In genomic region chr8:70486941-70487520, GRCm38 (mm10) we compare ENCODE assay signal across 8 mouse cellular contexts. TPM values are rescaled to one million over a fixed set of nuclear protein-coding genes. Genes with fewer than 3 reads are reported as not detected.
DNase-seq lines count a peak whose midpoint lies in the region; ATAC-seq lines count a peak whose summit lies in the region.

TSS of gene Tmem59l (minus strand) at chr8:70487358.

- peak within 1 kb of the TSS; percentile 27 to 37 for H3K4me3 ChIP-seq in heart, embryonic 14.5 days (ENCODE audit: control insufficient read depth in 1 of 2, insufficient read depth in 1 of 2, low read depth in 1 of 2, low read length in 2 of 2)
- peak within 1 kb of the TSS; percentile 42 for H3K4me3 ChIP-seq in brown adipose tissue, adult 24 weeks (ENCODE audit: insufficient read depth, low read depth, low read length)
- peak within 1 kb of the TSS; percentile 39 for H3K4me3 ChIP-seq in forebrain, embryonic 14.5 days (ENCODE audit: low read depth, low read length)
- peak within 1 kb of the TSS; percentile 57 for H3K4me3 ChIP-seq in neural tube, embryonic 14.5 days (ENCODE audit: low read depth, low read length)

- H3K4me1 ChIP-seq in heart, embryonic 14.5 days (ENCODE audit: control insufficient read depth in 2 of 2, insufficient read depth in 2 of 2, low read length in 2 of 2): peaks cover 10 to 21% of the 10 kb centered on the region in 2 experiments; a peak in 3 of 4 replicates
- H3K4me1 ChIP-seq in brown adipose tissue, adult 24 weeks (ENCODE audit: control insufficient read depth, insufficient read depth, insufficient read length, low read length): no peaks in the 10 kb centered on the region; the same call in 1 of the 2 replicates
- peaks cover 7% of the 10 kb centered on the region for H3K4me1 ChIP-seq in forebrain, embryonic 14.5 days (ENCODE audit: control insufficient read depth, insufficient read depth, low read length)
- peaks cover 19% of the 10 kb centered on the region for H3K4me1 ChIP-seq in neural tube, embryonic 14.5 days (ENCODE audit: control insufficient read depth, insufficient read depth, low read length)

- peaks cover 97% of the 10 kb centered on the region for H3K27me3 ChIP-seq in heart, embryonic 14.5 days (ENCODE audit: control insufficient read depth, insufficient read depth, low read length)
- H3K27me3 ChIP-seq in forebrain, embryonic 14.5 days (replicated peaks; ENCODE audit: control insufficient read depth, insufficient read depth, low read length): peaks cover 72% of the 10 kb centered on the region
- H3K27me3 ChIP-seq in neural tube, embryonic 14.5 days (ENCODE audit: control insufficient read depth, insufficient read depth, low read length): peaks cover 52% of the 10 kb centered on the region

- no peaks in the 10 kb centered on the region for H3K36me3 ChIP-seq in heart, embryonic 14.5 days (ENCODE audit: control insufficient read depth, insufficient read depth, low read length)
- H3K36me3 ChIP-seq in forebrain, embryonic 14.5 days (ENCODE audit: control insufficient read depth, insufficient read depth, low read length): no peaks in the 10 kb centered on the region
- H3K36me3 ChIP-seq in neural tube, embryonic 14.5 days (ENCODE audit: control insufficient read depth, insufficient read depth, low read length): peaks cover 5% of the 10 kb centered on the region; the same call in 1 of the 2 replicates

- no peak for ATAC-seq in heart, embryonic 14.5 days (ENCODE audit: insufficient number of reproducible peaks, insufficient read depth, low FRiP score, low read depth)
- peak; percentile 75 for ATAC-seq in forebrain, embryonic 14.5 days
- peak; percentile 84 for ATAC-seq in neural tube, embryonic 14.5 days (ENCODE audit: low read depth)

- no peak within 1 kb of the TSS for H3K27ac ChIP-seq in heart, embryonic 14.5 days (replicated peaks in 1 of 2; ENCODE audit: control insufficient read depth in 1 of 2, insufficient read depth in 1 of 2, low read depth in 2 of 2, low read length in 2 of 2)
- H3K27ac ChIP-seq in brown adipose tissue, adult 24 weeks (replicated peaks; ENCODE audit: low read depth, low read length): no peak within 1 kb of the TSS
- H3K27ac ChIP-seq in forebrain, embryonic 14.5 days (ENCODE audit: low read depth, low read length): no peak within 1 kb of the TSS
- 0 out of 2 replicates have a peak within 1 kb of the TSS, but pooled peaks have one; percentile 7 for H3K27ac ChIP-seq in neural tube, embryonic 14.5 days (ENCODE audit: low read depth, low read length)

- H3K4me2 ChIP-seq in heart, embryonic 14.5 days (ENCODE audit: low read length): peak within 1 kb of the TSS; percentile 64
- peak within 1 kb of the TSS; percentile 55 for H3K4me2 ChIP-seq in forebrain, embryonic 14.5 days (ENCODE audit: low read length)
- H3K4me2 ChIP-seq in neural tube, embryonic 14.5 days (ENCODE audit: low read depth, low read length): peak within 1 kb of the TSS; percentile 75

- intact Hi-C loops in heart, postnatal 14 days (cut with DNase I): no loop called here
- intact Hi-C loops in left cerebral cortex, postnatal 25 days (cut with DNase I): loop anchor here (5.0 kb wide), 1 partner anchor 70 kb away; no protein-coding TSS in a partner anchor
- intact Hi-C loops in gastrocnemius, postnatal 36 days (cut with DNase I): no loop called here

- no peaks in the 10 kb centered on the region for H3K9me3 ChIP-seq in heart, embryonic 14.5 days (ENCODE audit: control insufficient read depth, low read length)
- no peaks in the 10 kb centered on the region for H3K9me3 ChIP-seq in forebrain, embryonic 14.5 days (replicated peaks; ENCODE audit: control insufficient read depth, low read length)
- no peaks in the 10 kb centered on the region for H3K9me3 ChIP-seq in neural tube, embryonic 14.5 days (ENCODE audit: control insufficient read depth, low read length)

- WGBS in heart, embryonic 14.5 days: 7% methylated on average over 33 of the region's 33 CpGs
- WGBS in forebrain, embryonic 14.5 days: 4% methylated on average over 33 of the region's 33 CpGs
- 4% methylated on average over 30 of the region's 33 CpGs for WGBS in neural tube, embryonic 14.5 days

- DNase-seq in heart, postnatal 14 days: no peak
- peak; percentile 65 for DNase-seq in forebrain, embryonic 14.5 days (ENCODE audit: low spot score)
- DNase-seq in left cerebral cortex, postnatal 25 days (ENCODE audit: low spot score in 2 of 2): peak; percentile 63 to 64
- no peak for DNase-seq in testis, postnatal 14 days (ENCODE audit: low spot score)
- DNase-seq in gastrocnemius, postnatal 36 days: no peak

- no peak within 1 kb of the TSS for H3K9ac ChIP-seq in heart, embryonic 14.5 days (ENCODE audit: low read length)
- H3K9ac ChIP-seq in forebrain, embryonic 14.5 days (ENCODE audit: low read length): peak within 1 kb of the TSS; percentile 65
- peak within 1 kb of the TSS; percentile 78 for H3K9ac ChIP-seq in neural tube, embryonic 14.5 days (replicated peaks; ENCODE audit: low read depth, low read length)

RNA-seq across cellular contexts. Expression of gene Tmem59l, which starts in this region (rescaled TPM):
- 0.31 TPM in 1 of 2 replicates, not detected in the other for polyA plus RNA-seq in heart, embryonic 14.5 days (2014; fragmentation: Nextera tagmentation; extraction: Ambion mirVana)
- total RNA-seq in heart, postnatal 14 days (2021): not detected
- not detected in 2 replicates for polyA plus RNA-seq in brown adipose tissue, adult 24 weeks (2012; ENCODE audit: insufficient read depth, insufficient read length, missing spikeins)
- 84.4 and 87.4 TPM in 2 replicates for polyA plus RNA-seq in forebrain, embryonic 14.5 days (2014; fragmentation: Nextera tagmentation; extraction: Ambion mirVana)
- 100 to 1,000 TPM; 264 to 286 TPM for total RNA-seq in left cerebral cortex, postnatal 25 days (2021)
- polyA plus RNA-seq in neural tube, embryonic 14.5 days (2014; fragmentation: Nextera tagmentation; extraction: Ambion mirVana): 144 and 200 TPM in 2 replicates
- total RNA-seq in gastrocnemius, postnatal 36 days (2021): not detected

Comparison
In these comparisons a context has a peak if more than half of its experiments do, and no peak if none do; other contexts are left out.
1. RNA of gene Tmem59l (total RNA-seq): 264 to 286 TPM in left cerebral cortex, postnatal 25 days; not detected in heart, postnatal 14 days and not detected in gastrocnemius, postnatal 36 days; every median in the first group is over 100 times any median in the second.
2. RNA of gene Tmem59l (polyA plus RNA-seq): 144 to 200 TPM in neural tube, embryonic 14.5 days and 84.4 to 87.4 TPM in forebrain, embryonic 14.5 days; 0.31 TPM in heart, embryonic 14.5 days and not detected in brown adipose tissue, adult 24 weeks; every median in the first group is over 10 times any median in the second.
3. DNase-seq: peak in forebrain, embryonic 14.5 days (single experiment) and left cerebral cortex, postnatal 25 days (2 of 2); none in heart, postnatal 14 days (0 of 2), testis, postnatal 14 days (single experiment) and gastrocnemius, postnatal 36 days (0 of 2).
4. Peak in every context shown above with its lines, with median percentiles within 50 percentile points of each other: H3K4me2 ChIP-seq and H3K4me3 ChIP-seq.